Mouse (Mus musculus) embryo, embryonic 11 days (tissue): Measurements from ENCODE around the gene Rapgef2.
A peak's percentile ranks its signal among the peaks of the same experiment; 100 is the strongest.
"Not testable (repeated sequence)": the region's sequence is repeated elsewhere in the genome, so short reads cannot be mapped to it uniquely, and the experiment has no call there.

ENCODE experiments used
- DNase-seq: peaks from one replicate; pipeline ENCODE4 v3.0.0-alpha.2; 2015

Rapgef2 gene

DNA sequence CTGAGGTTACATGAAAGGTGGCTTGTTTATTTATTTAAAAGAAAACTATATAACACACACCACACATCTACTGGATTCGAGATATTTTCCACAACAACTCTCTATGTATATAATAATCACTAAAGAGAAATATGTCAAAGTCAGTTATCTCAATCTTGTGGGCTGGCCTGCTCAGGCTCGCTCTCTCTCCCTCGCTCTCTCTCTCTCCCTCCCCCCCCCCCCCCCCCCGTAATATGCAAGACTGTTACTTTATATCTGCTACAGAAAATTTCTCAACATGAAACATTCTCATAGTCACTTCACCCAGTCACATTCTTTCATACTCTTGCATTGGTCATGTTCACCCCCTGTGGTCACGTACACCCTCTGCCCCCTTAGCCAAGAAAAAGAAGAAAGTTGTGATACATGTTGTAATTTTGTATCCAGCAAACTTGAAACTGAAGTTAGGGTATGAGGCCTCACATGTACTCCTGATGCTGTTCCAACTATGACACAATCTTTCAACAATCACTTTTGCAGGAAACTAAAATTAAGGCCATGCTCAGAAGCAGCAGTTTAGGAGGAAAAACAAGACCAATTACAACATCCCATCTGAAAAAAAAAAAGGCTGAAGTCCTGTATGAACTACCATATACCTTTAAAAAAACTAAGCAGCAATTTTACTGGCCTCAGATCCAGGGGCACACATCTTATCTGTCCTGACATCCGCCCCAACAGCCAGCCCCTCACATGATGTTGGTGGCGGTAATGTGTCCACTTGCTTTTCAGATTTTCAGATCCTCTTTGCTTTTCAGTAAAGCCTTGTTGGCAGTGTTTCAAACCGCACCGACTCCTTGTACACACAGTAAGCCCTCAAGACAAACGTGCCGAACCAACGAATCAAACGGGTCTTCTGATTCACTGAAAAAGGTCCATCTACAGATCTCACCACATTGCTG, 52.6 kb downstream of the Rapgef2 start:
- DNase-seq = no peak

DNA sequence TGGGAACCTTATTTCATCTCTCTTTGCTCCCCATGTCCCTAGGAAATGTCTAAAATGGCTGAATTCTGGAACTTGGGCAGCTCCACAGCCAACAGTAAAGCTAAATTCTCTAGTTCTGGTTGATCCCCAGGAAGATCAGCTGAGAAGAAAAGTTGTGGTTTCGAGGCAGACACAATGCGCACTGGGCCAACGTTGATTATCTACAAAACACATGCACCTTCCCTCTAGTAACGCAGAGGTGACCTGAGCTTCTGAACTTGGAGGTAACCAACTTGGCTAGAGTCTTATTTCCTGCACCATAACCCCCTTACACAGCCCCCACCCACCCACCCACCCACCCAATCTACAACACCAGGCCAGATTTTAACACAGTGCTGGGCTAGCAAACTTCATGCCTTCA, 55.6 kb downstream of the Rapgef2 start:
- no peak for DNase-seq

DNA sequence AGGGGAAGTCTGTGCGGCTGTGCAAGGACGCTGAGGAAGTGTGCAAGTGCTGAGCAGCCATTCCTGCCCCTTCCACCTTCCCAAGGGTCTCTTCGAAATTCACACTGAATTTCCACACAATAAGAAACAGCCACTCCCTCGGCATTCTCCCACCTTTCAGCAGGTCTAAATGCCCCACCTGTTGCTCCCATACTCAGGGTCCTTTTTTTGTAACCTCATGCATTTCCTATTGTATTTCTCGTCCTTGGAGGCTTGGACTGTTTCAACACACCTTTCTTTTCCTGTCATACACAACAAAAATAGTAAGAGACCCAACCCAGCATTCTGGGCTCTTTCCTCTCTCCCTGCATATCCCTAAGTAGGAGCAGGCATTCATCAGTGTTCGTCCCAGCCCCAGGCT, 56.8 kb downstream of the Rapgef2 start:
- DNase-seq = no peak

DNA sequence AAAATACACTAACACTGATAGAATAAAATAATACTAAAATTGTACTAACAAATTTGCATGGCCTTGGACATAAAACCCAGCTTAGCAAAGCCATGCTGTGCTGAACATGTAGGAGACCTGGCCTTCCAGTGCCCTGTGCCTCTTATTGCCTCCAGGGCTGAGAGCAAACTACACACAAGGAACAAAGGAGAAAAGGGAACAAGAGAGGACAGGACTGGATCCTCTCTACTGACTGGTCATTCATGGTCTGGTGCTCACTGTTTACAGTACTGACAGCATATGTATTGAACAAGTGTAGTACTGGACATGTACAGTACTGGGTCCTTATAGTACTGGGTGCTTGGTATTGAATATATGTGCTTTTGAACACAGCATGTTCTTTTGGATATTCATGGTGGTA, 58.0 kb downstream of the Rapgef2 start:
- no peak for DNase-seq

DNA sequence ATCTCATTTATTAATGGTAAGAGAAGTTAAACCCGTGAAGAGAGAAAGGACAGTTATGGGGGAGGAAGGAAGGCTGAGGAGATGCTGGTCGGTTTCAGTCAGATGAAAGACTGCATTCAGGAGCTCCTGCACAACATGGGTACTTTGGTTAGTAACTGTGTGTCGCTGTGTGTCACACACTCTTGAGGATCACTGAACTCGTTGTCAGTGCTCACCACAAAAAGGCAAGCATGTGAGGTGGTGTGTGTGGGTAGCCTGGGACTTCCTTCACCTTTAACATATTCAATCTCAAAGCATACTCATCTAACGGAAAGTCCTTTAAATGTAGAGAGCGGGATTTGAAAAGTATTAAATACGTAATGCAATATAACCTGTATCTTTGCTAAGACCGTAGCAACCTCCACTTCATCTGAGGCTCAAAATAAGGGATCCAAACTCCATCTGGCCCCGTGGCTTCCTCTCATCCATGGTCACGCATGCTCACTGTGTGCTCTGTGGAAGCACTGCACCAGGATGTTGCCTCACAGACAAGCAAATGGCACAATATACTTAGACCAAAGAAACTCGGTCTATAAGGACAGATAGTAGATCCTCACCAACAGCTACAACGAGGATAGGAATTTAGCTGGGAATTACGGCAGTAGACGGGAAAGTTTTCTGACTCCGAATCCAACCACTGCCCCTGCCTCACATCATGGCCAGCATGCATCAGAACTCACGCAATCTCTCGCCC, 58.8 kb downstream of the Rapgef2 start:
- no peak for DNase-seq

DNA sequence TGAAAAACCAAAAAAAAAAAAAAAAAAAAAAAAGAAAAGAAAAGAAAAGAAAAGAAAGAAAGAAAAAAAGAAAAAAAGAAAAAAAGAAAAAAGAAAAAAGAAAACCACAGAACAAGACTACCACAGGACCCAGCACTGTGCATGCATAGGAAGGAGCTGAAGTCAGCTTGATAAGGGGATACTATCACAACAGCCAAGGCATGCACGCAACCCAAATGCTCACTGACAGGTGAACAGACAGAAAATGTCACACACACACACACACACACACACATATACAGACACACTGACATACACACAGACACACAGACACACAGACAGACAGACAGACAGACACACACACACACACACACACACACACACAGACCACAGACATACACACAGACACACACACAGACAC, 59.5 kb downstream of the Rapgef2 start:
- not testable (repeated sequence) for DNase-seq

DNA sequence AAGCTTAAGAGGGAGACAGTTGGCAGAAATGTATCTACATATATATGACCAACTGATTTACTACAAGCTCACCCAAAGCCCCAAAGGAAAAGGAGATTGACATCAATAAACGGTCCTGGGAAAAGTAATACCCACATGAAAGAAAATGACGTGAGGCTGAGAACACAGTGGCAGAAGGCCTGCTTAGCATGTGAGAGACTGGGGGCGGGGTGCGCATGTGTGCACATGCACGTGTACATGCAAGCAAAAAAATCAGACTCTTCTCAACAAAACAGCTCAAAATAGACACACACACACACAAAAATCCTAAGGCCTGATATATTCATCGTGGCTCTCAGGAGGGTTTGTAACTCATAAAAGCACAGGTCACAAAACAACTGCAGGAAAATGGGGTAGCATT, 60.4 kb downstream of the Rapgef2 start:
- no peak for DNase-seq

DNA sequence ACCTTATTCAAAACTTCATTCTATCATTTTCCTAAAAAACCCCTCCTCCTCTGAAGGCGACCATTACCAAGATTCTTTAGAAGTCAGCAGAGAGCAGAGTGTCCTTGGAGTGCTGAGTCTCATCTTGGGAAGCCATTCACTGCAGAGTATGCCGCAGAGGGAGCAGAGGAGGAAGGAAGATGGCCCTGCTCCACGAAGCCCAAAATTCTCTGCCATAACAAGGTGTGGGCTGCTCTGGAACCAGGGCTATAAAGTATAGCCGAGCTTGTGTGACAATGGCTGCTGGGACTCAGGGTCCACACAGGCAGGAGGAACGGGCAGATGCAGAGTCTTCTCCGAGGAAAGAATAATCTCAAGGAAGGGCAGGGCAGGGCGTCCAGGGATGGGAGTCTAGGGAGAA, 62.0 kb downstream of the Rapgef2 start:
- no peak for DNase-seq

DNA sequence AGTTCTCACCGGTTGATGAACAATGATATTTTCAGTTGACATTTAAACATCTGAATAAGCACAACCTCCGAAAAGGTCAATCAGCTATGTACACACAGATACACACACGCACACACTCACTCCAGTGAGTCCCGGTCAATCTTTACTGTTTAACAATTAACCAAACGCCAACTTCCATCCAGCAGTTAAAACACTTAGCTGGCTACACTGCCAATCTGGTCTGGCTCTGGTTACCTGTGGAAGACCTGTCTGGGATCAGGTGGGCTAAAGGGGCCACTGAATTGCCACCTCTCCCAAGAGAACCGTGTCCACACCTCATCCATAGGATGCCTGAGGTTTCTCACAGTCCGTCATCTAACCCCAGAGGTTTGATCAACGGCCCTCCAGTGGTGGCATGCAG, 63.0 kb downstream of the Rapgef2 start:
- DNase-seq = no peak

DNA sequence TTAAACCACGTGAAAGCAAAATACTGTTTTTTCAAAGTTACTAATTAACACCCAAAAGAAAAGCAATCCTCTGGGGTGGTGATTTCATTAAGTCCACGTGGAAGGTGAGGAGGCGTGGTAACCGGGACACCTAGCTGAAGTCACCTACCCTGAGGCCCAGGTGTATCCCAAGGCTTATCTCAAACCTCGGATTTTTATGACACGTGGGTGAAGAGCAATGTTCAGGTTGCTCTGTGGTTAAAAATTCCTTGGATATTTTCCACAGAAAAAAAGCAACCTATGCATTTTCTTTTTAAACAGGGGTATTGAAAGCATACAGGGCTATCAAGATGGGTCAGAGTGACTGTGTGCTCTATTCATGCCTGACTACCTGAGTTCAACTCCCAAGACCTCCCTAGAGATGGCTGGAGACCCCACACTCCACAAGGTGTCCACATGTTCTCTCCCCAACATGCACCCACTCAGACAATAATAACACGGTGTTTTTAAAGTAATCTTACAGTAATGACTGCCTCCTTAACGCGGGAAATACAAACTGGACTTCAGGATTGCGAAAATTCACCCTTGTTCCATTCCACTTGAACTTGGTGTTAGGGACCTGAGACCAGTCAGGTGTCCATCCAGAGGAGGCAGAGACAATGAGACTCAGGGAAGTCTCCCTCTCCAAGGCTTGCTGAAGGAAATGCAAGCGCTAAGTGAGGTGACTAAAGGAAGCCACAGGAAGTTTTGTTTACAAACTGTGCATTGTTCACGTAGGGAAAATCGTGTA, 63.9 kb downstream of the Rapgef2 start:
- no peak for DNase-seq

DNA sequence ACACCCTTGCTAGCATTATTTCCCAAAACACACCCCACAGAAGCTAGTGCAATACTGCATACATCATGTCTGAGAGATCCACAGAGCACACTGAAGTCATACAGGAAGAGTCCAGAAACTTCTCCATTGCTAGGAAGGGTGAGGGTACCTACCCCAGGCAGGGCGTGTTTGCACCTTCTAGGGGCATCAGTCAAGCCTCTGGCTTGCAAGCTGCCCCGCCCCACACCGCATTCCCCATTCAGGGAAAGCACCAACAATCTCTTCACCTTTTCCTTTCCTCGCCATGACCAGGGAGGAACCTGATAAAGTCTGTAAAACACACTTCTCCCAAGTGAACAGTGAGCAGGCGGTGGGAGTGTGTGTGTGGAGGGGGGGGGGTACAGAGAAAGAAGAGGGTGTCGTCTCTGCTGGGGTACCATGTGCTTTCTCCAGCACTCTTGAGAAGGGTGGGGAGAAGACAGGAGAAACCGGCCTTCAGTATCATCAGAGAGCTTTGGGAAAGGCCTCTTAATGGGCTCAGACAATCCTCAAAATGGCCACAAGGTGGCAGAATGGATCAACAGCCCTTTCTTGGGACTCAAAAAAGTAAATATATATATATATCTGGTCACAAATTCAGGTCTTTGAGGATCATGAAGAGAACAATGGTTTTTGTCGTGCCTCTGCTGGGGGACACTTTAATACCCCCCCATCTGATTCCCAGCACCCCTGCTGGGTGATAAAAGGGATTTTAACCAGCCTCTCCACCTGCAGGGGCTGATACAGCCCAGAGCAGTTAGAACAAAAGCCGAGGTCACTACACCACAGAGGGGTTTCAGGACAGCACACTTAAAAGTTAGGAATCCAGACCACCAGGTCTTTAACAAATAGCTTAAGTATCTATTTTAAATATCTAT, 64.8 kb downstream of the Rapgef2 start:
- peak; percentile 76 for DNase-seq

DNA sequence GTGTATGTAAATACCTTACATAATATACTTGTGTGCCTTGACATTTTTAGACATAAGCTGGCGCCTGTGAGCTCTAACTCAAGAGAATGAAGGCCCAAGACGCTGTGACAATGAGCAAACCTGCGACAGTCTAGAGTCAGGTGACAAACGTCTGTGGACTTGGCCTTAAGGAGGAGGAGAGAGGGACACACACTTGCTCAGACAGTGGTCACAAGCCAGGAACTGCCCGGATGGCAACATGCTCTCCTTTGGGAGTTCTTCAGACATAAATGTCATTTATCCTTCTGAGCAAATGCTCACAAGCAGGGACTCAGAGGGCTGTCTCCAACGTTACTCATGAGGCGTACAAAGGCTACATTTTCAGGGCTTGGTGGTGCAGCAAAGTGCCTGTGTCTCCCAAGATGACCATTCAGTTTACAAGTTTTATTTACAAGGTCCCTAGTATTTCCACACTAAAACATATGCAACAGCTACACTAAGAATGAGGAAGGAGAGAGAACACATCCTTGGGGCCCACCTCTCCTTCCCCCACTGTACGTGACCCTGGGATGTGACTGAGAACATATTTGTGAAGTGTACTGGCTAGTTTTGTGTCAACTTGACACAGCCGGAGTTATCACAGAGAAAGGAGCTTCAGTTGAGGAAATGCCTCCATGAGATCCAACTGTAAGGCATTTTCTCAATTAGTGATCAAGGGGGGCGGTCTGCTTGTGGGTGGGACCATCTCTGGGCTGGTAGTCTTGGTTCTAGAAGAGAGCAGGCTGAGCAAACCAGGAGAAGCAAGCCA, 67.0 kb downstream of the Rapgef2 start:
- DNase-seq = no peak

DNA sequence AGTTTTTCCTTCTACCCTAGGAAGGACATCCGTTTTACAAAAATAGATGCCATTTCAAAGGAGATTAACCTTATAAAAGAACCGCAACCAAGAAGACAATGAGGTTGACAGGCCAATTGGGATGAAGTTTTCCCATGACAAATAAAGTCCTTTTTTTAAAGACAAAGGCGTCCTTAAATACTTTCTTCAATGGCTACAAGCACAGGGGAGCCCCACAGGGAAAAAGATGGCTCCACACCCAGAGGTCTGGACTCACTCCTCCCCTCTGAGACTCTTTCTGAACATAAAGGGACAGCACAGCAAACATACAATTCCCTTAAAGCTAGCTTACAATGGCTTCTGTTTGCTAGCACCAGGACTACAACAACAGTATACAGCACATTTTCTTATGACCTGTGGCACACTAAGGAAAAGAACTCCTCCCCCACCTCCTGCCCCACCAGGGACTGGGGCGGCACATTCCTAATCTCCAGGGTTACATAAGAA, 67.7 kb downstream of the Rapgef2 start:
- DNase-seq = peak; percentile 25

DNA sequence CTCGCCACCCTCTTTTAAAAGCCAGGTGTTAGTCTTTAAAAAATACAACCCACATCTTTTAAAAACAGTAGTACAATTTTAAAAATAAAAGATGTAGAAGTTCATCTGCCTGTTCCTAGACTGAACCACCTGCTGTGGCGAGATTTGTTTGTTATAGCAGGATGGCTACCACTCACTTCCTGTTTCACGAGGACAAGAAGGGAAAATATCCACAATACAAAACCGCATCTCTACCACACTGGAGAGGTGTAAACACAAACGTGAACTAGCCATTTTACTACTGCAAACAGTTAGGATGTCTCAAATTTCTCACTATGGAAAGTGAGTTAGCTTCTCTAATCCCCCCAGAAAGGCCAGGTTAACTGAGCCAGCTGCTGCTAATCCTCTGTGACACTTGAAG, 76.1 kb downstream of the Rapgef2 start:
- DNase-seq = no peak

DNA sequence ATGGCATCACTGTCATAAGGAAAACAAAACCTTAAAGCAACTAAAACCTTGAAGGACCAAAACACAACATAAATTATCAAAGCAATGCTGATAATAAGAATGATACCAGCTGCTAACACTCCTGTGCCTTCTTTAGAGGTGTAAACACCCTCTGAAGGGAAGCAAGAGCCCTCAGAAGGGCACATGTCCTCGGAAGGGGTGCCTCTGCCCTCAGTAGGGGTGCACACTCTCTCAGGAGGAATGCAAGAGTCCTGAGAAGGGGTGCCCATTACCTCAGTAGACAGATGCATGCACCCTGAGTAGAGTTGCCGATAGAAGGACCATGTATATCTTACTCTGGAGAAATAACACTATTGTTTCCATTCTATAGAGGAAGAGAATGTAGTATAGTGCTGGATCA, 79.1 kb downstream of the Rapgef2 start:
- DNase-seq = no peak

DNA sequence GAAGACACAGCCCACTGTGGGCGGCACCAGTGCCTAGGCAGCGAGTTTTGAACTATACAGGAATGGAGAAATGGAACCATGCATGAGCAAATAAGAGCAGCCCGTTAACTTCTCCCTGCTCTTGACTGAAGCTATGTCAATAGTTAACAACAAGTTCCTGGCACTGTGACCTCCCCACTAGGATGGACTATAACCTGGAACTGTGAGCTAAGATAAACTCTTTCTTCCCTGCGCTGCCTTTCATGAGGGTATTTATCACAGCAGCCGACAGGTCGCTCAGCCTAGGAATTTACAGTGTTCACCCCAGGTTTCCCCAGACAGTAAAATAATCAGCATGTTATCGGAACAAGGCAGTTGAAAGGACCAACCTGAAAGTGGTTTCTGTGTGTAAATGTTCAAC, 79.8 kb downstream of the Rapgef2 start:
- no peak for DNase-seq

DNA sequence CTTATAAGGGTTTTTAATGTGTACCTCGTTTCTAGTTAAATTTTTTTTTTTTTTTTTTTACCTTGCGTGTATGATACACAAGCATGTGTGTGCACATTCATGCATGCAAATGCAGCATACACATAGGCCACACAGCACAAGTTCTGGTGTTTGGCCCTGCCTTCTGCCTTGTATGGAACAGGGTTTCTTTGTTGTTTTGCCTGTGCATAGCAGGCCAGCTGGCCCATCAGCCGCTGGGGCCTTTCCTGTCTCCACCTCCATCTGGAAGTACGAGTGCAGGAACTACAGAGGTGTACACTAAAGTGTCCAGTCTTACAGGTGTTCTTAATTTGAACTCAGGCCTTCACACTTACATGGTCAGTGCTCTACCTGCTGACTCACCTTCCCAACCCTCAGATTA, 80.3 kb downstream of the Rapgef2 start:
- no peak for DNase-seq

DNA sequence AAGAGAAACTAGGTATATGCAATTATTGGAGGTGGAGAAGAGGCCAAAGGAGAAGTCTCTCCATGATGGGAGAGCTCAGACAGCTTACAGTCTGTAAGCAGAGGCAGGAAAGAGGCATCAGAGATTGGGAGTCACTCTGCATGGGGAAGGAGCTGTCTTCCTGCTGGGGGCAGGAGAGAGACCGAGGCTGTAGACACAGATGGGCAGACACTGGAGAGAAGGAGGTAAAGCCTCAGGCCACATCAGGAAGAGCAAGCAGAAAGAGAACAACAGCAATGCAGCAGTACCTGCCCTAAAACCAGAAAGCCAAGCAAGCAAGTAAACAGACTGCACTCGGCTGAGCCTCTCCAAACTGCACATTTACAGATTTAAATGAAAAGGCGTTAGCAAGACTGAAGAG, 81.2 kb downstream of the Rapgef2 start:
- DNase-seq = no peak

DNA sequence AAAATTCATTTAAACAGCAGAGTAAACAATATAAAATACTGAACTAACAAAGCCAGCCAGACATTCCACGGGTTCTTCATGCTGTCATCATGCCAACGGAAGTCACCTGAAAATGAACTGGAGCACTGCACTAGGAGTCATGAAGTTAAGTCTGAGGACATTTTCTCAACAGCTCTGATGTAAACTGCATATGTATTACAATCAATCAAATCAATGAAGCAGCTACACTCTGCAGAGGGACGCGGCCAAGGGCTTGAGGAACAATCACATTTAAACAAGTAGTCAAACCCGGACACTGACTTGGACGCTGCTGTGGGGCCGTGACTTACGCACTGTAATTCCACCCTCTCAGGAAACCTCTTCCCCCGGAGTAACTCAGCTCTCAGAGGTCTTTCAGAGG, 82.1 kb downstream of the Rapgef2 start:
- DNase-seq = no peak

DNA sequence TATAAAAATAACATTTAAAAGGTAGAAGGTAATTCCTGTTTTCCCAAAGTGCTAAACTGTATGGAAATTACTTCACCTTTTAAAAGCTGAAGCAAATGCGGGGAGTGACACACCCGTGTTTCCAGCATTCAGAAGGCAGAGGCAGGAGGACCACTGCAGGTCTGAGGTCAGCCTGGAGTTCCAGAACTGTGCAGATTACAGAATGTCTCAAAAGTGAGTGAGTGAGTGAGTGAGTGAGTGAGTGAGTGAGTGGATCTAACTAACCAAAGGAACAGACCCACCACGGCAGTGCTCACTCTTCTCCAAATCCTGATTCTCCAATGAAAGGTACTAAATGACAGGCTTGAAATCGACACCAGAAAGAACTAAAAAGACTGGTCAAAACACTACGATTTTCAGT, 82.5 kb downstream of the Rapgef2 start:
- no peak for DNase-seq

DNA sequence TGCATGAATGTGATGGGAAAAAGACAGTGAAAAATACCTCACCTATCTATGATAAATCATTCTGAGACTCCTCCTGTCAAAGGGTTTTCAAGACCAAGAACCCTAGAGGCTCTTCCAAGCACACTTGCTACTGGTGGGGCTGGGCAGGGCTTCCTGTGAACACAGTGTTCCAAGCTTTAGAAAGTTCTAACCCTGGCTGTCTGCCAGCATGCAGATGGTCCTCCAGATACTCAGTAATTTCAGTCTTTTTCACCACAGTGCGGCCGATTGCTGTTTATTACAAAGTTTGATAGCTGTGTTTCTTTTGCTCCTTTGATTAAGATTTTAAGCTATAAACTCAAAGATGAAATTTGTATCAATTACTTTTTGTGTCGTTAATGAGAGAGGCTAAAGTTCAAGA, 83.1 kb downstream of the Rapgef2 start:
- DNase-seq = no peak
